Mouse (Mus musculus) embryonic fibroblast, embryonic 13.5 days (primary cell): ENCODE measurements around the gene A530032D15Rik. TPM values are rescaled to one million over a fixed set of nuclear protein-coding genes. Genes with fewer than 3 reads are reported as not detected.
"Not testable (repeated sequence)": the region's sequence is repeated elsewhere in the genome, so short reads cannot be mapped to it uniquely, and the experiment has no call there.

Experiments used
- H3K27ac ChIP-seq: 2 replicates; pipeline ENCODE4 v1.5.1; 2012; ENCODE audit warnings: low read length, control low read depth, inconsistent platforms; ENCODE audit not compliant: insufficient read depth
- H3K4me1 ChIP-seq: 2 replicates; pipeline ENCODE4 v1.6.1; 2011; ENCODE audit warnings: low read length; ENCODE audit not compliant: control insufficient read depth, insufficient read depth
- H3K4me3 ChIP-seq: 2 replicates; pipeline ENCODE4 v1.5.1; 2011; ENCODE audit warnings: mild to moderate bottlenecking, control low read depth, low read length; ENCODE audit not compliant: insufficient read depth
- polyA plus RNA-seq: library from polyadenylated mRNA; stranded (reverse); fragments of >200 nt; gene quantifications from 2 replicates; pipeline ENCODE4 v1.2.4, GENCODE M21; 2011; ENCODE audit warnings: low read depth; ENCODE audit not compliant: missing spikeins, insufficient read length

The A530032D15Rik gene
- not detected in 2 replicates for polyA plus RNA-seq

- H3K4me3 ChIP-seq, H3K27ac ChIP-seq, H3K4me1 ChIP-seq: not testable (repeated sequence)
These were observed at the start of gene A530032D15Rik for GRCm38 (mm10) chr1:85109753-85110152. Gene A530032D15Rik, minus strand, starts transcription at chr1:85109853.

DNA sequence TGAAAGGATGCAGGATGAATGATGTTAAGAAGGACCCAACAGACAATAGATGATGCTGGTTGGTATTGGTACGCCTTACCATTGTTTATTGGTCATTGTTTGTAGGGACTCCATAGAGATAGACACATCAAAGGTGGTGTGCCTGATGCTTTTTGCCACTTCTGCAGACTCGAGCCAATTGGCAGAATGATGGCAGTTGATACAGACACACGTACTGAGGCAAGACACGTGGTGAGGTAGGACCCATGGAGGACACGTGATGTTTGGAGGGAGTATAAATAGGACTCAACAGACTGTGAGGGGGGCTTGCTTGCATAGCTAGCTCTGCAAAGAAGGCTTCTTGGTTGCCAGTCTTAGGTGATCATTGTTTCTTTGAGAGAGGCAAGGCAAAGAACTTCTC is 45.5 kb upstream of the A530032D15Rik start:
- H3K27ac ChIP-seq, H3K4me1 ChIP-seq: not testable (repeated sequence)

GRCm38 (mm10) chr1:85133671-85134070 is 24.0 kb upstream of the A530032D15Rik start:
- not testable (repeated sequence) for H3K4me3 ChIP-seq, H3K27ac ChIP-seq, H3K4me1 ChIP-seq

More for the DNA sequence above, 45.5 kb upstream of the A530032D15Rik start:
- H3K4me3 ChIP-seq, result not testable (repeated sequence)

GRCm38 (mm10) chr1:85121841-85122240 is 12.2 kb upstream of the A530032D15Rik start:
- H3K4me1 ChIP-seq, H3K27ac ChIP-seq, H3K4me3 ChIP-seq: not testable (repeated sequence)

GRCm38 (mm10) chr1:85118341-85118740 is 8.7 kb upstream of the A530032D15Rik start:
- not testable (repeated sequence) for H3K27ac ChIP-seq, H3K4me3 ChIP-seq, H3K4me1 ChIP-seq

GRCm38 (mm10) chr1:85117537-85117936 is 7.9 kb upstream of the A530032D15Rik start:
- not testable (repeated sequence) for H3K27ac ChIP-seq, H3K4me1 ChIP-seq, H3K4me3 ChIP-seq

DNA sequence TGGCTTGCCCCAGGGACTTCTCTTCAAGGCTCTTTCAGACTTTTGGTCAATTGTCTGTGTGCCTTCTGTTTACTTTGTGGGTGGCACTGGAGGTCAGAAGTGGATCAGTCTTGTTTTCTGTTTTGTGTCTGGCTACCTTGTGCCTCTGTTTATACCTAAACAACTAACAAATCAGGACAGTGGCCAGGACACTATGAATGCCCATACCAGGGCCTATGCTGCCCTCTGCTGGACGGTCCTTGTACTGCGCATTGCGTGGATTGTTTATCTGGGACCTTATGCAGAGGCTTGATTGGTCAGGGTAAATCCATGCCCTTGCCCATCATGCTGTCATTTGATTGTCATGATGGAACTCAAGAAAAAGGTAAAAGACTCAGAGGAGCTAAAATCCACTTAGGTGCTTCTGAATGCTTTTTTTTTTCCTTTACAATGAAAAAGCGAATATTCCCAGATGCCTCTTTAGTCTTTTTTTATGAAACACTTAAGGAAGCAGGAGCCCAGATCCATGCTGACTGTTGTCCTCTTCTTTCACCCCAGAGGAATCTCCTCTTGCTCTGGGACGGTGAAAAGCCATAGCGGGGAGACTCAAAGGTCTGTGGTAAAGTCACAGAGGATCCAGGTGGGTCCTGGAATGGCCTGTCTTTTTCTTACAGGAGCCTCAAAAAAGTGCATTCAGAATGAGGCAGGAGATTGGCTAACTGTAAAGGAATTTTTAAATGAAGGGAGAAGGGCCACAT is 5.2 kb upstream of the A530032D15Rik start:
- H3K27ac ChIP-seq, H3K4me1 ChIP-seq, H3K4me3 ChIP-seq: not testable (repeated sequence)

DNA sequence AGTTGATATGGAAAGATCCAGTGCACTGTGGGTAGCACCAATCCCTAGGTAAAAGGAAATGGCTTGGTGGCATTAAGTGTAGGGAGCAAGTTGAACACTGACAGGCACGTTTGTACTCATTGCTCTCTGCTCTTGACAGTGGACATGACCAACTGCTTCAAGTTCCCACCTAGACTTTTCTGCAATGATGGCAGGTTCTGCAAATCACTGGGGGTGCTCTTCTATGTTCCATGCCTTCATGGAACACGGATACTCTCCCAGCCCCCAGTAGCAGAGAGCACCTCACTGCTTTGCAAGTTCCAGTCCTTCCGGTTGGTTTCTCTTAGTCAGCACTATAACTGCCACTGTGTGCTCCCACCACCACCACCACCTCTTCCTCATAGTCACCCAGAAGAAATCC is 4.4 kb upstream of the A530032D15Rik start:
- H3K4me3 ChIP-seq, H3K4me1 ChIP-seq, H3K27ac ChIP-seq: not testable (repeated sequence)

DNA sequence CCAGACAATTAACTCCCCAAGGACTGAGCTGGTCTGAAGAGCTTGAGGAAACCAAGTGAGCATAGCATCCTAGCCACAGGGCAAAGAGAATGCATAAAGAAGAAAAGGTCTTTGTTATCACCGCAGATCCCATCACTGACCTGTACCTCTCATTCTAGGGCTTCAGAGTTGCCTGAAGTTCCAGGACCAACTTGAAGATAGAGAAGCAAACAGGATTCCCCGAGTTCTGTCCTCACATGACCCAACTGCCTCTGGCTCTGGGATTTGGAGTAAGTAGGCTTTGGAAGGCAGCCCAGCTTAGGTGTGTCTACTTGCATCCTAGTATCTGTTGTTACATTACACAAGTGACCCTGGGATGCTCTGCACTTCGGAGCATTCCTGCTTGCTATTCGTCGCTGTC is 3.2 kb upstream of the A530032D15Rik start:
- H3K4me3 ChIP-seq, H3K27ac ChIP-seq, H3K4me1 ChIP-seq: not testable (repeated sequence)

DNA sequence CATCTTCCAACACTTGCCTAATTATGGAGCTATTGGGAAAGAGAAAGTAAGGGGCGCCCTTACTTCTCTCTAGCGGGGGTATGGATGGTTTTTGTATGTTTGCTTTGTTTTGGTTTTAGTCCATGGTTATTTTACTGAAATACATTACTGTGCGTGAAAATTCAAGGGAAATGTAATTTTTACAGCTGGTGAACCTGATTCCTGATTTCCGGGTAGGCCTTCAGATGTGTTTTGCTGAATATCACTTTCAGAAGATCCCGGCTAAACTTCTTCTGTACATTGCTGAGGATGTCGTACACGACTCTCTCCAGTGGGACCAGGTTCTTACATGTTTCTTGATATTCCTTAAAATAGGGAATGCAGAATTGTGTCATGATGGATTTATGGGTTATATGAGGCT is 2.6 kb upstream of the A530032D15Rik start:
- not testable (repeated sequence) for H3K27ac ChIP-seq, H3K4me1 ChIP-seq, H3K4me3 ChIP-seq

DNA sequence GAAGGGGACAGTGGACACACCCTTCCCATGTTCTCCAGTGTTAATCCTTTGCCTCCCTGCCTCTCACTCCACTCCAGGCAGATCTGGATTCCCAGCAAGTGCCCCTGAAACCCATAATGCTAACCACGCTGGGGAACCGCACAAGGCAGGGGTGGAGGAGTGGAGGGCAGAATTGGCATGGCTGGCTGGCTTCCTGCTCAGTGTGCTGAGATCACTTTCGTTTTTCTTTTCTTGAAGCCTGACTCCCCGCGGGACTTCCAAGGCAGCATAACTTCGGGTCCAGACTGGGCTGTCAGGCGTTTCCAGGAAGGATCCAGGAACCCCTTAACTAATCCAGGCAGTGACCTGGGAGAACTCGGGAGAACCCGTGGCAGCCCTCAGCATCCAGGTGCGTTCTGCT is 1.9 kb upstream of the A530032D15Rik start:
- not testable (repeated sequence) for H3K27ac ChIP-seq, H3K4me1 ChIP-seq, H3K4me3 ChIP-seq

DNA sequence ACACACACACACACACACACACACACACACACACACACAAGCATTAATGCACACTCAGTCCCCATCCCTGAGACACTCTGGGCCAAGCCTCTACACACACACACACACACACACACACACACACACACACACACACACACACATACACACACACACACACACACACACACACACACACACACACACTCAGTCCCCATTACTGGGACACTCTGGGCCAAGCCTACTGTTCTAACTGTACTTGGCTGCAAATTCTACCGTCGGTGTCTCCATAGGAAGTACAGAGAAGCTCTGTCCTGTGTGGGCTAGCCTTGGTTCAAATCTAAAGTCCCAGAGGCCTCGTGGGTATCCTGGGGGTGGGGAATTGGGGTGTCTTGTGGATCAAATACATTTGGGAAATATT is 1.2 kb upstream of the A530032D15Rik start:
- not testable (repeated sequence) for H3K4me1 ChIP-seq, H3K27ac ChIP-seq, H3K4me3 ChIP-seq

DNA sequence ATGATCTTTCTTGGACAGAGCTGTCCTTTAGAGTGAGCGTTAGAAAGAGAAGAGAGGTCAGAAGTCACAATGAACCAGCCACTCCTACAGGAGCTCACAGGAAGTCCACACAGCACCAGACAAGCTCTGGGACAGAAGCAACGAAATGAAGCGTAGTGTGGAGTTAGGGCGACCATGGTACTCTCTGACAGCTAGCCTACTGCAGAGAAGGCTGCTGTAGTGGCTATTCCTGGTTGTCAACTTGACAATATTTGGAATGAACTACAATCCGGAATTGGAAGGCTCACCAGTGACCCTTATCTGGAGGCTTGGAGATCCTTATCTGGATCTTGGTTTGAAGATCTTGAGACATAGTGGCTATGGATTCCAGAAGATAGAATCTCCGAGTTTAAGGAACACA is 3.6 kb downstream of the A530032D15Rik start:
- H3K27ac ChIP-seq, H3K4me1 ChIP-seq, H3K4me3 ChIP-seq: not testable (repeated sequence)

DNA sequence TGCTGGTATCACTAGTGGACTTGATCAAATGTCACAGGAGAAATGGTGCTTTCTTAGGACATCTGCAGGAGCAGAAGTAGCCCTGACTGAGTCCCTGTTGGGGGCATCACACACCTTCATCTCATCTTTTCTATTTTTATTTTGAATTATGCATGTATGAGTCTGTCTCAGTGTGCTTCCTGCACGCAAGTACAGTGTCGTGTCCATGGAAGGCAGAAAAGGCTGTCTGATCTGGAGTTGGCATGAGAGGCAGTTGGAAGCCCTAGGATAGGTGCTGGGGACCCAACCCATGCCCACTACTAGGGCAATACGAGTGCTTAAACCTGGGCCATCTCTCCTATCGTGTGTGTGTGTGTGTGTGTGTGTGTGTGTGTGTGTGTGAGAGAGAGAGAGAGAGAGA is 4.3 kb downstream of the A530032D15Rik start:
- not testable (repeated sequence) for H3K27ac ChIP-seq, H3K4me3 ChIP-seq, H3K4me1 ChIP-seq

GRCm38 (mm10) chr1:85101754-85102153 is 7.9 kb downstream of the A530032D15Rik start:
- H3K4me3 ChIP-seq, H3K27ac ChIP-seq, H3K4me1 ChIP-seq: not testable (repeated sequence)

GRCm38 (mm10) chr1:85099864-85100263 is 9.8 kb downstream of the A530032D15Rik start, which contains the start of gene Gm10553:
Gene Gm10553, plus strand, starts transcription at chr1:85100164.
- H3K27ac ChIP-seq, H3K4me1 ChIP-seq, H3K4me3 ChIP-seq: not testable (repeated sequence)

DNA sequence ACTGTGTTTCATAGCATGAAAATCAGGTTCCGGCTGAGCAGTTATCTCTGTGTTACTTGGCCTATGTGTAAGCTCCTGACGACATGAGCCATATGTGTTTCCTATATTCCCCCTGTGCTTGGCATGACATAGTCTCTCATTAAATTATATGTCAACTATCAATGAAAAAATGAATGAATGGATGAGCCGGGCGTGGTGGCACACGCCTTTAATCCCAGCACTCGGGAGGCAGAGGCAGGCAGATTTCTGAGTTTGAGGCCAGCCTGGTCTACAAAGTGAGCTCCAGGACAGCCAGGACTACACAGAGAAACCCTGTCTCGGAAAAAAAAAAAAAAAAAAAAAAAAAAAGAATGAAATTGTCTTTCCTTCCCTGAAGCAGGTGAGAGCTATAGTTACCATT is 10.6 kb downstream of the A530032D15Rik start:
- H3K4me1 ChIP-seq, H3K4me3 ChIP-seq, H3K27ac ChIP-seq: not testable (repeated sequence)
